Mouse (Mus musculus): ENCODE data around the gene Pts.

The Pts gene

GRCm38 (mm10) chr9:50528293-50528892, at the start of gene Pts:
Pts (minus strand) TSS chr9:50528724.
- peak; percentile 96 to 97 for DNase-seq

GRCm38 (mm10) chr9:50569599-50570525, 41.3 kb upstream of the Pts start:
- no peak for DNase-seq

GRCm38 (mm10) chr9:50567881-50568280, 39.4 kb upstream of the Pts start:
- no peak for DNase-seq

- no peak for DNase-seq
These were observed 38.8 kb upstream of the Pts start for GRCm38 (mm10) chr9:50567372-50567771.

GRCm38 (mm10) chr9:50565940-50566339, 37.4 kb upstream of the Pts start:
- no peak for DNase-seq

- DNase-seq: no peak
These were observed 36.6 kb upstream of the Pts start for GRCm38 (mm10) chr9:50565173-50565572.

GRCm38 (mm10) chr9:50561918-50562360, 33.4 kb upstream of the Pts start:
- no peak for DNase-seq

- no peak for DNase-seq
These were observed 32.8 kb upstream of the Pts start, which contains the start of gene Tex12 for GRCm38 (mm10) chr9:50561145-50561917. Tex12 (minus strand) TSS chr9:50561325.

GRCm38 (mm10) chr9:50555094-50555446, 26.5 kb upstream of the Pts start, which contains the start of gene Bco2:
Bco2 (minus strand) TSS chr9:50555181.
- peak; percentile 65 to 79 for DNase-seq

GRCm38 (mm10) chr9:50554241-50555093, 25.9 kb upstream of the Pts start, which contains the start of gene Il18:
Il18 (plus strand) TSS chr9:50554827.
- DNase-seq: peak in 1 of 2 experiments; percentile 46

GRCm38 (mm10) chr9:50553547-50553946, 25.0 kb upstream of the Pts start:
- no peak for DNase-seq

GRCm38 (mm10) chr9:50552206-50552605, 23.7 kb upstream of the Pts start:
- DNase-seq: no peak

- DNase-seq: no peak
These were observed 20.4 kb upstream of the Pts start for GRCm38 (mm10) chr9:50548936-50549335.

GRCm38 (mm10) chr9:50547859-50548478, 19.4 kb upstream of the Pts start:
- no peak for DNase-seq

- DNase-seq: no peak
These were observed 13.9 kb upstream of the Pts start for GRCm38 (mm10) chr9:50542401-50542800.

GRCm38 (mm10) chr9:50540170-50540569, 11.6 kb upstream of the Pts start:
- DNase-seq: no peak

GRCm38 (mm10) chr9:50537295-50537694, 8.8 kb upstream of the Pts start:
- DNase-seq: no peak

GRCm38 (mm10) chr9:50536603-50537135, 8.1 kb upstream of the Pts start:
- DNase-seq: no peak

- no peak for DNase-seq
These were observed 7.4 kb upstream of the Pts start for GRCm38 (mm10) chr9:50535930-50536329.

GRCm38 (mm10) chr9:50533791-50534190, 5.3 kb upstream of the Pts start:
- DNase-seq: peak in 1 of 2 experiments; percentile 53

GRCm38 (mm10) chr9:50533328-50533727, 4.8 kb upstream of the Pts start:
- no peak for DNase-seq
